Mouse (Mus musculus) cerebellum, adult 9-10 months (tissue): ENCODE results near the gene Pex16.

ENCODE experiments used
- DNase-seq: peaks from one replicate; pipeline ENCODE4 v3.0.0; 2022

Pex16 gene

DNA sequence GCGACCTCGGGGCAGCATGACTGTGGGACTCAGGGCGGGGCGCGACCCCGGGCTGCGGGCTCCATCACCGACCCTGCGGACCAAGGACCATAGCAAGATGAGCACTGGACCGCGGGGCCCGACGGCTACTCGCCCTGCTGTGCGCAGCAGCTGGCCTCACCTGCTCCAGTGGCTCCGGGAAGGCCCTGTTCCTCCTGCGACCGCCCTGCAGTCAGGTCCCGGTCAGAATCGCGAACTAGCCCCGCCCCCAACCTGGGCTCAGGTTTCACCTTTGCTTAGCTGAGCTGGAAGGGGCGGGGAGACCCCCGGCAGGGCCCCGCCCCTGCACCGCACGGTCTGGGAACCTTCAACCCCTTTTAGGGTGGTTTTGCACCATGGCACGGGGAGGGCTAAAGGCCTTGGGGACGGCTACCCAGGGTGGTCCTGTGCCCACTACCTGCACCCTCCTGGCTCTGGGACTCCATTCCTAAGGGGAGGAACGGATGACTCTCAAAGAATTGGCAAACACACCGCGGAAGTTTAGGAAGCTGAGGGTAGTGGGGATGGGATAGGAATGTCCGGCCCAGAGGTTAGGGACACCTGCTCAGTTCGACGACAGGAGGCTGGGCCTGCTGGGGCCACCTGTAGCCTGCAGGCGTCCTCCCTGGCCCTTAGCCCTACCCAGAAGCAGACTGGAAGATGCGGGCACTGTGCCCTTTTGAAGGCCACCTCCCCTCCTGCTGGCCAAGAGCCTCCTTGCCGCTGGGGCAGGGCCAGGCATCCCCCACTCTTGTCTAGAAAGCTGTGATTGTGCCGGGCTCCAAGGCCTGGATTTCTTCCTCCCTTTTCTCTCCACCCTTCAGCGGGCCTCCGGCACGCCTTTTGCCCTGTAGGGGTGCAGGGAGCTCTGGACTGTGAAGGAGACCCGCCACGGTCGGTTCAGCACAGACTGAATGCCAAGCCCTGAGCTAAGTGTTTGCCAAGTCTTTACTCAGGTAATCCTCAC, 3.4 kb upstream of the Pex16 start:
- peak; percentile 47 for DNase-seq

DNA sequence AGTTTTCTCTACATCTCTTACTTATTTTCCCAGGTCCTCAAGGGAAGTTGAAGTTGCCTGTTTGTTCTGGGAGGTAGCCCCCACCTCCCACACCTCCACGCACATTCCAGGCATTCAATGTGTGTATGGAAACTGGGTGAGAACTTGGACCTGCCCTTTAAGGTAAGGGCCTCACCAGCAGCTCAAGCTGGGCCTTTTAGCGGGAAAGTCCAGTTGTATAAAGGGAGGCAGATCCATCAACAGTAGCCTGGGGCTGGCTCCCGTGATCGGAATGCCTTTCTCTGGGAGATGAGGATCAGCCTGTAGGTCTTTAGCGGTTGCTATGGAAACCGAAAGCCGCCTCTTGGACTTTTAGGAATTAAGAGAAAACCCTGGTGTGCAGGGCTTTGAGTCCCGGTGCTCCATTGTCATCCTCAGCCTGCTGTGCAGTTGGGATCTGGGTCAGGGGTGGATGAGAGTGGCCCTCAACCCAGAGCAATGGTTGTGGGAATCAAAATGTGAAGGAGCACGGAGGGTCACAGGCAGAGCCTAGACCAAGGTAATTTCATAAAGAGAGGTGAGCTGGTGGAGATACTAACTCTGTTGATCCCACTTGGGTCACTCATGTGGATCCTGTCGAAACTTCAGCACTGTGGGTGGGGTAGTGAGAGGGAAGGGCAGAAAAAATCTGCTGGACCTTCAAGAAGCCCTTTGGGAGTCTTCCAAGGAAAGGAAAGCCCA, 2.3 kb upstream of the Pex16 start:
- DNase-seq, result peak; percentile 48

GRCm38 (mm10) chr2:92372767-92373436, 1.6 kb upstream of the Pex16 start:
- DNase-seq, result peak; percentile 69

- DNase-seq, result no peak
Measured at GRCm38 (mm10) chr2:92373437-92373813, 1.1 kb upstream of the Pex16 start.

- DNase-seq, result peak; percentile 96
Measured at GRCm38 (mm10) chr2:92375099-92375623, 685 bp downstream of the Pex16 start.

GRCm38 (mm10) chr2:92375788-92376187, 1.3 kb downstream of the Pex16 start:
- no peak for DNase-seq

GRCm38 (mm10) chr2:92376300-92376699, 1.8 kb downstream of the Pex16 start:
- DNase-seq, result peak; percentile 48

GRCm38 (mm10) chr2:92377320-92377719, 2.8 kb downstream of the Pex16 start:
- DNase-seq, result no peak

GRCm38 (mm10) chr2:92379783-92380494, 5.5 kb downstream of the Pex16 start:
- DNase-seq, result no peak

DNA sequence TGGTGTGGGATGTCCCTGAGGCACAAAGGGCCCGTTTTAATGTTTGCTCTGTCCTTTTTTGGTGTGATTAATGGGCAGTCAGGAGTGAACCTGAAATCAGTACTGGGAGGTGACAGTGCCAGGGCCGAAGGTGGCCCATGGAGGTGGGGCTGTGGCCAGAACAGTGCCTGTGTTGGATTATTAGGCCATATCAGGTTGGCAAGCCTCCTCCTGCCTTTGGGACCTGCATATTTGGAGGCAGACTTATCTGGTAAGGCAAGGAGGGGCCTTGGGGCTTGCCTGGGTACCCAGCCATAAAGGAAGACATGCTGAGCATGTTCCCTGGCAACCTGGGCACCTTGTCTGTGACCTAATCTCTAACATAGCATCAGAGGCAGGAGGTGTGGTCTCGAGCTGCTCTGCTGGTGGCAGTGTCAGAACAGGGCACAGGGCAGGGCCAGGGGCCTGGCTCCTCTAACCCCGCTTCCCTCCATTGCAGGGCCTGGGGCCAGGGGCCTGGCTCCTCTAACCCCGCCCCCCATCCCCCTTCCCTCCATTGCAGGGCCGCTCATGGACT, 6.1 kb downstream of the Pex16 start:
- DNase-seq, result peak; percentile 52

- DNase-seq, result no peak
Measured at GRCm38 (mm10) chr2:92381161-92381560, 6.7 kb downstream of the Pex16 start.

DNA sequence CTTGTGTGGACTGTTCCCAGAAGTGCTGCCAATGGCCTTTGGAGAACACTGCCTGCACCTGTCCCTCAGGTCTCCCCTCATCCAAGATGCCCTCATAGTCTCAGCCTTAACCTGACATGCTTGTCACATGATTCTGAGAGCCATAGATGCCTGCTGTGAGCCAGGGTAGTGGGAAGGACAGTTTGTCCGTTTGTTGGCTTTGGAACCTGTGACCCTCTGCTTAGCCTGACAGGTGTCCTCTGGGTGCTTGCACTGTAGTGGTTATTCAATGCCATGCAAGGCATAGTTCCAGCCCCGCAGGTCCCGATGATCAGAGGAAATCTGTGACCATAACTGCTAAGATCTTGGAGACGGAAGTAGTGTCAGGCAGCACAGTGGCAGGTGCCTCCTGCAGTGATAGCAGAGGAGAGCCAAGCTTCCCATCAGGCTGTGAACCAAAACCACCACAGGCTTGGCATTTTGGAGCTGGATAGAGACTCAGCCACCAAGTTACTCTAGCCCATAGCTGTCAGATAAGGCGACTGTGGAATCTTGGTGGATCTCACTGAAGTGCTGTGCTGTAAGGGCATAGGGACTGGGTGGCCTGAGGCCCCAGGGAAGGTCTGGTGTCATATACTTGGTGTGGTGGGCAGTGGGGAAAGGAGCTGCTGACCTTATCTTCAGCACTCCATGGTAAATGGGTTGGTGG, 7.6 kb downstream of the Pex16 start, which contains the start of gene 1700029I15Rik:
Gene 1700029I15Rik, plus strand, starts transcription at position 638 of the 688 bp plus-strand sequence.
- peak; percentile 70 for DNase-seq

- no peak for DNase-seq
Measured at GRCm38 (mm10) chr2:92382759-92383158, 8.3 kb downstream of the Pex16 start.

DNA sequence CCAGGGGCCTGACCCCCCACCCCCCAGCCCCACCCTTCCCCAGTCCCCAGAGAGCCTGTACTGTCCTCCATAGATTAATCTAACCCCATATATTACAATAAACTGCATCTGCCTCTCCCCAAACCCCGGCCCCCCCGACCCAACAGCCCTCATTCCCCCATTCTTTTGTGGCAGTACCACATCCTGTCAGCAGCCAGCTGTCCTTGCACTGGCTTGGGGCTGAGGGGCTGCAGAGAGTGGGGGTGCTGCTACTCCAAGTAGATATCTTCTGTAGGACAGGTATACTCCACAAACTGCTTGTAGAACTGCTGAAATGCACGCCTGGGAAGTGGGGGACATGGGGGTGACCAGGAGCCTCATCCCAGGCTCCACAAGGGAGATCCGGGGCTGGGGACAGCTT, 9.6 kb downstream of the Pex16 start:
- DNase-seq, result no peak

DNA sequence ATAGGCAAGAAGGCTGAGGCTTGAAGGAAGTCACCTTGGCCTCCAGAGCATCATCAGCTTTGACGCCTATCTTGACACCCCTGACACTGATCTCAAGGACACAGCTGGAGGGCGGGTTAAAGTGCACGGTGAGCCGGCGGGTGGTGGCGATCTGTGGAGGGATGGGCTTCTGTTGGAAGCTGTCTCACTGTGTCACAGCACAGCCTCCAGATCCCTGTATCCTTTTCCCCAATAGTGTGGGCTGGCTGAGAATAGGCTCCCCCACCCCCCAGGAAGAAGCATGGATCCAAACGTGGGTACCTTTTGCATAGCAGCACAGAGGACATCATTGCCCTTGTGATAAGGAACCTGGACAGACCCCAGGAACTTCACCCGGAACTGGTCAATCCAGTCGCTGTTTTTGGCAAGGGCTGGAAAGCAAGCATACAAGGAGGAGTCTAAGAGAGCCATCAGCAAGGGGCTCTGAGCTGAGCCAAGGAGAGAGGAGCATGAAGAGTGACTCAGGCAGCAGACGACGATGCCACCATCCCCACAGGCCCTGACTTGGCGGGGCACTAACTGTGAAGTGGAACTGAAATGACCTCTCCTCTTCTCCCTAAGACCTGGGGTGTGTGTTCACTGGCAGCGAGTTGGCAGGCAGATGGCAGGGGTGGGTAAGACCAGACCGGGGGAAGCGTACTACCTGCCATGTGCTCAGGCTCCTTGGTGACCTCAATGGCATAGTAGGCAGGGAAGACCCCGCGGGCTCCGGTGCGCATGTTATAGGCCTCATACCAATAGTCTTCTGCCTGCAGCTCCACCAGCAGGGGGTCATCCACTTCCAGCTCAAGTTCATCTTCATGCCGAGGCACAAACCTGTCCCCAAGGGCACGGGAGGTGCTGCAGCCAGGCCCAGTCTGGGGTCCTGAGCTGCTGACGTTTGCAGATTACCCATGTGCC, 10.9 kb downstream of the Pex16 start:
- DNase-seq, result no peak

DNA sequence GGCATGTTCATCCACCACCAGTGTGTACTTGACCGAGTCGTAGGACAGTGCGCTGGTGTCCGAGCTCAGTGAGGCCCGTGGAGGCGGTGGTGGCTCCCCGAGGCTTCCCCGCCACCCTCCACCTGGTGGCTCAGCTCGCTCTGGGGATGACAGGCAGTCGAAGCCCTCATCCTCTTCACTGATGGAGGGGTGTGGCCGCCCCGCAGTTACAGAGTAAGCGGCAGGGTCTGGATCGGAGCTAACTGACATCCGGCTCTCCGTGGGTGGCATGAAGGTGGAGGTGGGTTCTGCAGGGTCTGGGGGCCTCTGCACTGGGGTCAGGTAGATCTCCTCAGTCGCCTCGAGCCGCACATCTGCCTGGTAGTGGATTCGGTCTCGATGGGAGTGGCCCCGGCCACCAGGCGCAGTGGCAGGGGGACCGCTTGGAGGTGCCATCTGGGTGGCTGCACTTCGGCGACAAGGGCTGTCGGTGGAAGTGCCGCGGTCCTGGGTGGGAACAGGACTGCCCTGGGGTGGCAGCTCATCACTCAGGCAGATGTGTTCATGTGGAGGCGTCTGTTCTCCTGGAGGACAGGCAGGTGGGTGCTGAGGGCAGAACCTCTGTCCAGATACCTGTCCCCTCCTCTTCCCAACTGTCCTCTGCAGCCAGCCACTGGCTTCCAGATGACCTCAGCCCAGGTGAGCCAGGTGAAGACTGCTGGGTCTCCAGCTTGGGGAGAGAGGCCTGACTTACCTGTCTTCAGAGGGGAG, 12.5 kb downstream of the Pex16 start:
- DNase-seq, result no peak

- DNase-seq, result no peak
Measured at GRCm38 (mm10) chr2:92387646-92388045, 13.2 kb downstream of the Pex16 start.

DNA sequence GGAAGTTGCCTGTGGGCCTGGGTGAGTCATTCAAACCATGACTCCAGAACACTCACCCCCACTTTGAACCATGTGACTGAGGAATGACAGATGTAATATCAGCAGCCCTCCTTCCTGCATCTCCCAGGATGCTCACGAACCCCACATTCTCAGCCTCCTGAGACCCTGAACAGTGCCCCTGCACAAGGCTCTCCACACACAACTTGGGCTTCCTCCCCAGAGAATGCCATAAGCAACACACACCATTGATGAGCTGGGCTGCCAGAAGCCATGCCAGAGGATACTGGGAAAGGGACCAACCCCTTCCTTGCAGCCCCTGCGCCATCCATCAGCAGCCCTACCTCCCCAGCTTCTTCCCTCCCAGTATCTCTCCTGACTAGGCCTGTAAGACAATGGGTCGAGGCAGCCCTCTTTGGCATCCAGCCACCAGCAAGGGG, 13.6 kb downstream of the Pex16 start:
- DNase-seq, result no peak

- DNase-seq, result peak; percentile 91
Measured at GRCm38 (mm10) chr2:92388891-92389641, 14.6 kb downstream of the Pex16 start.
